Mouse (Mus musculus): ENCODE data around the gene Lmo2.

GRCm38 (mm10) chr2:104030381-104030780 lies 72.6 kb downstream of the Lmo2 start:
- TF ChIP-seq POLR2A (IDR thresholded peaks at IDR 0.05; ENCODE audit: borderline replicate concordance, extremely low read depth, low read depth, low read length) (no peak), CTCF (IDR thresholded peaks at IDR 0.05; ENCODE audit: insufficient read depth, low read length) (no peak)

Data from lung, adult 2 months (tissue).